Mouse (Mus musculus): ENCODE data around the gene Ndufb2.

The Ndufb2 gene

DNA sequence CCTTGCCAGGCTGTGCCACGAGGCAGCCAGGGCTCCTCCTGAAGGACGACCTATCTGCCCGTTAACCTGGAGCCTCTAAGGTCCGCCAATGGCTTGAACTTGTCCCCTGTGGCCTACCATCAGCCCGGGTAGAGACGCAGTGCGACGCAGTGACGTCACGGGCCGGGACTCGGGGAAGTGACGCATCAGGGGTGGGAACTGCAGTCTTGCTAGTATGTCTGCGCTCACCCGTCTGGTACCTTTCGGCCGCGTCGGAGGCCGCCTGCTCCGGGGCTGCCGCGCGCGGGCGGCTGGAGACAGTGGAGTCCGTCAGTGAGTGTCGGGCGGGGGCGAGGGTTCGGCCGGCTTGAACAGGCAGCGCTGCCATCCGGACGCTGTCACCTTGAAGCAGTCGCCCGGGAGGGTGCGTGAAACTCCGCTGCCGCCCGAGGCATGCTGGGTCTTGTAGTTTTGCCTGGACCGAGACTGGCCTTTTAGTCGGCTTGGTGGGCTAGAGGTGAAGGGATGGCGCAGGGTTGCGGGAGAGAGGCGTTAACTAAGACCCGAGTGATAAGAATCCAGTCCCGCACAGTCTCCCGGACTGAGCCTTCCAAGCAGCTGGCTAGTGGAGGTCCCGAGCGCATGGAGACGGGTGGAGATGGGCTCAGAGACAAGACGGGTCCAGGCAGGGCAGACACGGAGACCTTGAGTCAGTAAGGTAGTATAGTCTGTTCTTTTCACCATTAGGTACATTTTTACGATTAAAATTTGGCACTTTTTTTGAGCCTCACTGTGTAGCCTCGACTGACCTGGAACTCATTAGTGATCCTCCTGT is at the start of gene Ndufb2:
Gene Ndufb2 (plus strand): TSS at position 174 of the 814 bp plus-strand sequence.
- peak; percentile 90 to 94 for DNase-seq (ENCODE audit: low spot score in 2 of 2)

DNA sequence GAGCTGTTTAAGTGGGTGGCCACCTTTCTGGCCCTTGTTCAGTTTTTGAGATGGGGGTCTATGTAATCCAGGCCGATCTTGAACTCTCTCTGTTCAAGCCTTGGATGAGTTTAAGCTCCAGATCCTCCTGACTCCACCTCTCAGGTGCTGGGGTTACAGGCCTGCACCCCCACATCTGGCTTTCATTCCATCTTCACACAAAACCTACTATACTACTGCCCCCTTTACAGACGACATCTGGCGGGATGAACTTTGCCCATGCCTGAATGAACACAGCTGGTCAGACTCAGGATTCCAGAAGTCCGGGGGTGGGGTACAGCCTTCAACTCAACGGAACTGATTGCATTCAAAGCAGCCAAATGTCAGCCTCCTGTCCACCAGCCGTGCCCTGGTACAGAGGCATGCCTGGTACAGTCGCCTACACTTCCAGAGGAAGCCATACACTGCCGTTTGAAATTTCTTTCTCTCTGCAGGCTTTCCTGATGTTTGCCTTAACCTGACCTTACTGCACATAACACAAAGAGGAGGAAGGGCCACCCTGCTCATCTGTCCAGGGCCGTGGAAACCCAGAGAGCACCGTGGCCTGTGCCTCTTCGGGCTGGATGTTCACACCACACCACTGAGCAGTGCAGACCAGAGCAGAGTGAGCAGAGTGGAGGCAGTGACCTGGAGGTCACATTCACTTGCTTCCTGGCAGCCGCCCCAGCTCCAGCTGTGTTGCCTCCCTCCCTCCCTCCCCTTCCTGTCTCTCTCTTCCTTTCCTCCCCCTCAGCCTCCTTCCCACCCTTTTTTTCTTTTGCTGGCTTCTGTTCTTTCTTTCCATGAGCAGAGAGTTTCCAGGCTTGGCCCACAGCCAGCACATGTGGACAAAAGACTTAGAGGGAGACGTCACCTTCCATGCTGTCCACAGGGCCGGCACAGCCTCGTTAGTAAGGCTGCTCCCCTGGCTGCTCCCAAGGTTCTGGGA is 49.5 kb upstream of the Ndufb2 start:
- peak in 1 of 2 experiments; percentile 33 for DNase-seq (ENCODE audit: low spot score in 2 of 2)

DNA sequence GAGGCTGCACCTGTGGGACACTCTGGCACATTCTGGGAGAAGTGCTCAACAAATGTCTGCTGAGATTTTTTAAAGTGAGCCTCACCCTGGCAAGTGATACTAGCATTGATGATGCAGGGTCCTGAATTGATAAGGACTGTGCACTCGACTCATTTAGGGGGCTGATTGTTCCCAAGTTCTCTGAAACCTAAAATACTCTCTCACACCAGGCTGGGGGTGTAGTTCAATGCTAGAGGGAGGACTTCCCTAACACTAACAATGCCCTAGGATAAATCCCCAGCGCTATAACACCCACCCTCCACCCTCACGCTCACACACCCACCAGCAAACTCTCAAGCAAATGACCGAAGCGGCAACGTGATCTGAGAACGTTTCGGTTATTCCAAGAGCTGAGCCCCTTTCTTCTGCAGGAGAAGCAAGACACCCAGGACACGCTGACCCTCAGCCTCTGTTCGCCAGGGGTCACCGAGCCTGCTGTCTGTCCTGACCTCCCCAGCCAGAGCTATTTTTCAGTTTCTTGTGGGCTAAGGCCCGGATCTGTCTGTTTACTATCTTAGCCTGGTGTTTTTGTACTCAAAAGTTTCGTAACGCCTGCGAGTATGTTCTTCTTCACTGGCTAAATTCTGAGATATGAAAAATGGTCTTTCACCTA is 48.5 kb upstream of the Ndufb2 start:
- DNase-seq (ENCODE audit: low spot score in 2 of 2): no peak

DNA sequence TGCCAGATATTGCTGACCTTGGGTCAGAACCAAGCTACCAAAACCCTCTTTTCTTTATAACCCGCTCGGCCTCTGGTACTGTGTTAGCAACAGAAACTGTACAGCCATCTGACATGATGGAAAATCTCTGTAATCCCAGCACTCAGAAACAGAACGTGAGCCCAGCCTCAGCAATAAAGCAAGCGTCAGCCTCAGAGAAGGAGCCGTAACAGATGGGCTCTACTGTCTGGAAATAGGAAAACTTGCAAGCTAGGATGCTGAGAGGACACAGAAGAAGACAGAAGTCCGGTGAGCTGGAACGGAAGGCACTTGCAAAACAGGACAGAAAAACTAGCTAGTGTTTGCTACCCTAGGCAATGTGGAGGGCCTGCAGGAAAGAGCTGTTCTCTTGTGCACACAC is 46.9 kb upstream of the Ndufb2 start:
- DNase-seq (ENCODE audit: low spot score in 2 of 2): no peak

DNA sequence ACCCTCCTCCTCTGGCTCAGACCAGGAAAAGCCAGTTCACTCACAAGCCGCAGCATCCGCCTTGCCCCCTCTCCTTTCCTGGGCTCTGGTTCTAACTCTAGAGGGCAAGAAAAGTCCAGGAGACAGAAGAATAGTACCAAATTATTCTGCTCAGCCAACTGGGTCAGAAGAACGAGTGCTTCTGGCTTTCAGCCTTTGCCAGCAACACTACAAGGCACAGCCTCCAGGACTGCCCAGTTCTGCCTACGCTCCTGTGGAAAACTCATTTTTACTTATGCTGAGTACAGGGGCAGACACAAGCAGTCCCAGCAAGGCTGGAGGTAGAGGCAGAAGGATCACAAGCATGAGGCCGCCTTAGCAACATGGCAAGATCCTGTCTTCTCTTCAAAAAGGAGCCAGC is 44.3 kb upstream of the Ndufb2 start:
- no peak for DNase-seq (ENCODE audit: low spot score in 2 of 2)

DNA sequence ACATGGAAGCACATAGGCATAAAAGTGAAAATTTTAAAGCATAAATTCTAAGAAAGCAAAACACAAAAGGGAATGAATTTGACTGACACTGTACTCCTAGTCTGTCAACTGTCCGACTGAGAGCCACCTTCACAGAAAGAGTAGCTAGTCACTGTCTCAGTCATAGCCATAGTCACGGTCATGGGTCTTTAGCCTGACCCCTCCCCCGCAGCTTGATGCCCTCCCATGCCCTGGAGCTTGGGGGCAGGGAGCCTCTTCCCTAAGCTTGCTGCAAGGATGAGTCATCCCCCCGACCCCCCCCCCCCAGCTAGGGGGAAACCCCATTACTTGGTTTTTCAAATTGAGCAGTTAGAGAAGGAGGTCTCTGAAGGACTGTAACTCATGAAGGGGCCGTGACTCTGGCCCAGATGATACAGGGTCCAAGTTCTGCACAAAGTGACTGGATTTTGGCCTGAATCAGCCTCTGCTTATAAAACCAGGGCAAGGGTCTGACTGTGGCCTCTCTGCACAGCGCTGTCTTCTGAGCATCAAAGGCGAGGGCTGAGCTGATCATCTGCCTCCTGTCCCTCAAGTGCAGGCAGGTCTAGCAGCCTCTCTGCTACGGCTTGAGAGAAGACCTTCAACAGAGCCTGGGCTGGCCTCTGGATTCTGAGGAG is 40.3 kb upstream of the Ndufb2 start:
- no peak for DNase-seq (ENCODE audit: low spot score in 2 of 2)

DNA sequence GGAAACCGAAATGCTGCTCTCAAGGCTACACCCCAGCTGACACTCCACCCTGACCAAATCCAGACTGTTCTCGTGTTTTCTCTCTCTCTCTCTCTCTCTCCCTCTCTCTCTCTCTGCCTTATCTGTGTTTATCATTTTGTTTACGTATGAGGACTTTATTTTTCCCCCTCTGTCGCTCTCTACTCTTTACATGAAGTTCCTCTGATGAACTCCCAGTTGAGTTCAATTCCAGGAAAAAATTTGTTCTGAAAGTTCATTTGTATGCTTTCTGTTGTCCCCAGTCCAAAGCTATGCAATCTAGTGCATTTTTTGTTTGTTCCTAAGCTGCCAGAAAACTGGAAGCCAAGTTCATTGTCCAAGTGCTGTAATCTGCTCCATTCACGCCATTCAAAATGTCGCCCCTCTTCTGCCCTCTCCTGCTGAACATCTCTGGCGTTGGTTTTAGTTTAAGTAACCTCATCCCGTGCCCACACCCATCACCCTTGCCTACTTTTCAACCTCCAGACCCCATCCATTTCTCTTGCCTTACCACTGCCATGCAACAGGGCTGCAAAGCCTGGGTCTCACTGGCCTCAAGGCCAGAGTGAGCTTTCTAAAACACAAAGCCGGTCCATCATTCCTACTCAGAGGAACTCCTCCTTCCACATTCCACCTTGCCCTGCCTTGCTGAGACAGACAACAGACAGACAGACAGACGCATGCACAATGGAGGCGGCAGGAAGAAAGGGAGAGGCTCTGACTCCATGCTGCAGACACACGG is 37.3 kb upstream of the Ndufb2 start:
- no peak for DNase-seq (ENCODE audit: low spot score in 2 of 2)

DNA sequence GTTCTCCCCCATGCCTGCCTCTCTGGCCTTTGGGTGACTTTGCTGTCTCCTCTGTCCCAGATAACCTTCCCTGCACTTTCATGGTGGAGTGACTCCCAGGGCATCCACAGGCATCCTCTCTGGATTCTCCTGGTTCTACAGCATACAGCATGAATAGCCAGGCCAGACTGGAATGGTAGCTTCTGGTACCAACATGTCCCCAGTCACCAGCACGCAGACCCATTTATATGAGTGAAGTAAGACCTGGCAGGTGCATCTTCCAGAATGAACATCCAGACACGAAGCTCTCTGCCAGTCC is 36.8 kb upstream of the Ndufb2 start:
- DNase-seq (ENCODE audit: low spot score in 2 of 2): no peak

DNA sequence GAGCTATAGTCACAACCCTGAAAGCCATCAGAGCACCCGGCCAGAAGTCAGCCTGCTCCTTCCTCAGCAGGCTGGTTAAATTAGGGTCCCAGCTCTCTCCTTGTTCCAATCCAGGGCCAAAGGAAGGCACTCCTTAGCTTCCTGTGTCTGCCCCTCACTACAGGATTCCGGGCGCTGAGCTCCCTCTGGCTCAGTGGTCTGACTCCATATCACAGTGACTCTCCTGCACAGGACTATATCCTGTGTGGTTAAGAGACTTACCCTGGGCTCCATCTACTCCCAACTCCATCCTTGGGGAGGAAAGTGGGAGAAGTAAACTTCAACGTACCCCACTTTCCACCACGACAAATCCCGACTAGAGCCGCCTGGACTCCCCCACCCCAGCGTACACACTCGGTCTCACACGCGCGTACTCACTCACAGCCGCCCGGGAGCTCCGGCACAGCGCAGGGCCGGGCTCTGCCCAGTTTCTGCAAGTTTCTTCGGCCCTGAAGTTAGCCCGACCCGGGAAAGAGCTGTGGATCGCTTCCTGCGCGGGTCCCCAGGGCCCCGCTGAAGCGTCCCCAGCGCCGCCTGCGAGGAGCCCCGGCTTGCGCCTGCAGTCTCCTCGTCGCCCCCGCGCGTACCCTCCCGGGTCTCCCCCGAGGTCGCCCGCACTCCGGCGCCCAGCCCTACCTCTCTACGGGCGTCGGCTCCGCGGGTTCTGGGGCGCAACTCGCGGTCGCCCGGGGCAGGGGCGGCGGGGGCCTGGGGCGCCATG is 35.3 kb upstream of the Ndufb2 start:
- DNase-seq (ENCODE audit: low spot score in 2 of 2): peak in 1 of 2 experiments; percentile 30

DNA sequence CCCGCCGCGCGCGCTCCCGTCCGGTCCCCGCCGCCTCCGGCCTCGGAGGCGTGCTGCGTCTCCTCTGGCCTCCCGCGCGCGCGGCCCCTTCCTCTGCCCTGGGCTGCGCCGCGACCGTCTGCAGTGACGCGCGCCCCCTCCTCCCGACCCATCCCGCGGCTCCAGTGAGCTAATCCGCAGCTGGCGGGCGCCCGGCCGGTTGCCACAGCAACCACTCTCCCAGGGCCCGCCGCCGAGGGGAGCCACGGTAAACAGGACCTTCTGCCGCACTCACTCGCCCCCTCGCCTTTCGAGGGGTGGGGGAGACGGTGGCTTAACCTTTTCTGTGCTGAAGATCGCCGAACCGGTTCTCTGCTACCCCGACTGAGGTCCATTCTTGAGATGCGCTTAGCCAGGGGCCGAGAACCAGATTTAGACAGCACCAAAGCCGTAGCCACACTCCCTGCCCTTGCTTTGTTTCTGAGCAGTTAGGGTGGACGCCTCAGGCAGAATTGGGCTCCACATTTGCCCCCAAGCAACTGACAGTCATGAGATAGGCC is 34.6 kb upstream of the Ndufb2 start, which contains the start of gene Dennd2a:
Gene Dennd2a (minus strand): TSS at position 145 of the 539 bp plus-strand sequence.
- peak; percentile 66 to 77 for DNase-seq (ENCODE audit: low spot score in 2 of 2)

DNA sequence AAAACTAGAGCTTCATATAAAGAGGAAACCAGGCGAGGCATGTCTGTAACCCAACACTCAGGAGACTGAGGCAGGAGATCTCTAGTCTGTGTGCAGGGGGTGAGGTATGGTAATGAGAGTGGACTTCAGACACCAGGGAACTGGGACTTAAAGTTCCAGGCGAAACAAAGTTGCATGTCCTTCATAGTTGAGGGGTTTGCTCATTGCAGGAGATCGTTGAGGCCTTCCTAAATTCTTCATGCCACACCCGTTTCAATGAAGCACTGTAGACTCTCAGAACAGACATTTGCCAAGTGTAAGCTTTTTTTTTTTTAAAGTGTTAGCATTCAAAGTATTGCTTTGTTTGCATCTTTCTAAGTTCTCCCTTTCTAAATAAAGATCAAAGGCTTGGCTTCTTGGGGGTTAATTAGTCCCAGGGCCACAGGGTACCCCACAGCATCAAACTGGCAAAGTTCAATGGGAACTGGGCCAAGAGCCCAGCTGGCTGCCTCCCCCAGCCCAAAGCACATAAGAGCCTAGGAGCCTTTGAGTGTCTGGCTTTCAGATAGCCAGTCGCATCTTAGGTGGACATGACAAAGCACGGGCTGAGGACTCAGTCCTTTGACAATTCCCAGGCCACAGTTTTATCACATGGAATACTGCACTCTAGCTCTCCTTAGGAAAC is 33.0 kb upstream of the Ndufb2 start:
- DNase-seq (ENCODE audit: low spot score in 2 of 2): no peak

DNA sequence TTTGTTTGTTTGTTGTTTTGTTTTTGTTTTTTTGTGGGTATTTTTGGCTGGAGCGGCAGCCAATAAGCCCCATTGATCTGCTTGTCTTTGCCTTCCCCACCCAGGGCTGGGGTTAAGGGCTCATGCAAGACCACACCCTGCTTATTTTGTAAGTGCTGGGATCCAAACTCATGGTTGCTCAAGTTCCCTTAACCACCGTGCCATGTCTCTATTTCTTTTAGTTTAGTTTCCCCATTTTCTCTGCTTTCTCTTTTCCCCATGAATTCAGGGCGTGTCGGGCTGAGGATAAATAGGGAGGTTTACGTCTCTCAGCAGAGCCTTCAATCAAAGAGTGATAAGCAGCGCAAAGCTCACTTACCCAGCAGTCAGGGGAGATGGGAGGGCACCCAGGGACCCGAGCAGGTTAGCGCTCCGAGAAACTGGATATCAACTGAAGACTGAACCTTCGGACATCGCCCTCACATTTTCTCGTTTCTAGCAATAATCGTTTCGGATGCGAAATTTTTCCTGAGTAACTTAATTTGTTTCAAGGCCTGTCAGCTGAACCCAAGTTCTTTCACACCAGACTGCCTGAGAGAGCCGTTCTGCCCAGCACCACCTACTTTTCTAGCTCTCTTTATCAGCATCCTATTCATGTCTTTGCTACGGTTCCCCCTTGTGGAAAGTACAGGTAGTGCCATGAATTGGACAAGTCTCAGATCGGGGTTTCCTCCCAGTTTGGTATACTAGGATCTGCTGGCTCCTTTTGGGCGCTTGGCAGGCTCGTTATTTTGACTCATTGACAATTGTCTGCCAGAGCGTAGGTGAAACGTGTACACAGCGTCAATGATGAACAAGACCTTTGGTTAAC is 30.0 kb upstream of the Ndufb2 start:
- DNase-seq (ENCODE audit: low spot score in 2 of 2): peak; percentile 58 to 85

DNA sequence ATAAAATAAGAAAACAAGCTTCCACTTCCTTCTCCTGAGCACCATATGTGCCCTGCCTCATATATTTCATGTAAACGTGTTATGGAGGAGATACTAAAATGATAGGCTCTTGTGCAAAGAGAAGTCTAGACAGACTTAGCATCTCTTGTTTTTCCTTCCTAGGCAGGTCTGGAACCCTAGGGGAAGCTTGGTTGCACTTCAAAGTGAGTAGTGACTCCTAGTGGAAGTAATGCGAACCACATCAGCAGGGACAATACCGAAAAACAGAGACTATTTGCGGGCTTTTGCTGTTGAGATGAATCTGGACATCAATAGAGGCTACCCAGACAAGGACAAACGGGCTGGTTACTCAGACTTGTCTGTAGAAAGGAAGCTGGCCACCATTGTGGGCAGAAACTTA is 24.8 kb upstream of the Ndufb2 start:
- DNase-seq (ENCODE audit: low spot score in 2 of 2): no peak

DNA sequence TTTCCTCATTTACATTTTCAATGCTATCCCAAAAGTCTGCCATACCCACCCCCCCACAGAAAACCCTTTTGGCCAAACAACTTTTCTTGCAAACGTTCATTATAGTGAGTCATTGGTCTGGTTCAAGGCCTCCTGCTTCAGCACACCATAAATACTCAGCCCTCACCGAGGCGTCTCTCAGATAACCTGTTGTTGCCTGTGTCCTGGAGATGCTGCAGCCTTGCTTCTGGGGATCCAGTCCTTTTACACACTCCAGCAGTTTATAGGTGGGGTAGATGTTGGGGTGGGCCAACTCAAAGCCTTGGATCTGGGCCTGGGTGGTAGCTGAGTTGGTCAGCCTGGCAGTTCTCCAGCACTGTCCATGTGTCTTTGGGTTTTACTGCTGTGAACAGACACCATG is 21.9 kb upstream of the Ndufb2 start:
- DNase-seq (ENCODE audit: low spot score in 2 of 2): no peak

DNA sequence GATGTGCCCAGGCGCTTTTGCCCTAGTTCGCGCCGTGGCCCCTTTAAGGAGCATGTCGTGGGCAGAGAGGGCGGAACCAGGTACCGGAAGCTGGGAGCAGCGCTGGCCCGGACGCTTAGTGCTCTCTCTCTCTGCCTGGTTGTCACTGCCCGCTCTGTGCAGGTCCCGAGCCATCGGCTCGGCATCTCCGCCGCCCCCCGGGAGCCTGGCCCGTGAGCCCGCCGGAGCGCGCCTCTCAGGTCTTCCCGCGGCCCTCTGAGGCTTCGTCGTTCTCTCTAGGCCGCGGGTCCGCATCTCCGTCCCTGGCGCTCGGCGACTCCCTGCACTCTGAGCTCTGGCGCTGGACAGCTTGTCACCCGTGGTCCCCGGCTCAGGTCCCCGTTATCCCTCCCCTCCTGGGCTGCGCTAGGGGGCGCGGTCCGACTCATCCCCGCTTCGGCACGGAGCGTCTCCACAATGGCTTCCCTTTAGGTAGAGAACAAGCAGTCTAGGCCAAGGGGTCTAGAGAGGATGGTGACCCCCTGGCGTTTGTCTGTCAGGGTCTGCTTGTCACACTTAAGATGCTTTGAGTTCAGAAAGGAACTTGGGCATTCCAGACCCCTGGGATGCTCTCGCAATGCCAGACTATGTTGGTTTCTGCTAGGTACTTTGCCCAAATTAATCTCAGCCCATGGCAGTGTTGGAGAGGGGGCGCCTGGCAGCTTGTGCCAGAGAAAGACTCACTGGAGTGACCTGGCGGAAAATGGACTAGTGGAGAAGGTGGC is 18.4 kb upstream of the Ndufb2 start, which contains the start of gene Adck2:
Gene Adck2 (plus strand): TSS at position 83 of the 764 bp plus-strand sequence.
- DNase-seq (ENCODE audit: low spot score in 2 of 2): peak; percentile 44 to 69

DNA sequence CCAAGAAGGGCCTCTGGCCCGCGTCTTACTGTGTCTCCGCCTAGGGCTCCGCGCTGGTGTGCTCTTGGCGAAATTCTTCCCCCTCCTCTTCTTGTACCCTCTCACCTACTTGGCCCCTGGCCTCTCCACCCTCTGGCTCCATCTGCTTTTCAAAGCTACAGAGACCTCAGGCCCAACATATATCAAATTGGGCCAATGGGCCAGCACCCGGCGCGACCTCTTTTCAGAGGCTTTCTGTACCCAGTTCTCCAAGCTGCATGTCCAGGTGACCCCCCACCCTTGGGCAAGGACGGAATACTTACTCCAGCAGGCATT is 17.9 kb upstream of the Ndufb2 start:
- no peak for DNase-seq (ENCODE audit: low spot score in 2 of 2)

DNA sequence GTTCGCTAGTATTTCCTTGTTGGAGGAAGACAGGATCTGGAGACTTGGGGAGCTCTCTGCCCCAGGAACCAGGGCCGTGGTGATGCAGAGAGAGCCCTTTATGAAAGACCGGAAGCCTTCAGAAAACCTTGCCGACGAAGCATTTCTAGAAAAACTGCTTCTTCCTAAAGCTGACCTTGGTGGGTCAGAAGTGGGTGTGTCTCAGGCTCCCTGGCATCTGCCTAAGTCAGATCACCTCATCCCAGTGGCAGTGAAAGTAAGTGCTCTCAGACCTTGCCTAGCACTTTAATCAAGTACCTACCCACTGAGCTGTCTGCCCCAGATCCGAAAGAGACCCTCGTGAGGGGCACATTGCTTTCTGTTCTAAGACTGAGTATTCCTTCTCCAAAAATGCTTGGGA is 17.4 kb upstream of the Ndufb2 start:
- DNase-seq (ENCODE audit: low spot score in 2 of 2): no peak

DNA sequence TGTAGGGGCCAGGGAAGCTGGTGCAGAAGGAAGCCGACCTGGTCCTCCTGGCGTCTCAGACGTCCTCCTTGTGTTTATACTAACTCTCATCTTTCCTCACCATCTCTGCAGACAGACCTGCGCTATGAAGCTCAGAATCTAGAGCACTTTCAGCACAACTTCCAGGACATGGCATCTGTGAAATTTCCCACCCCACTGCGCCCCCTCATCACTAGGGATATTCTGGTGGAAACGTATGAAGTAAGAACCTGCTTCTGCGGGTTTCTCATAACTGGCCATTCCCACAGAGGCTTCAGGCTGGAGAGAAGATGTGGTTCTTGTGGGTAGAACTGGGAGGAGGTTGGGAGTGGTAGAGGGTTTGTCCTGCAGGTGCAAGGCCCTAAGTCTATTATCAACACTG is 12.8 kb upstream of the Ndufb2 start:
- no peak for DNase-seq (ENCODE audit: low spot score in 2 of 2)
